In the genomic region with DNA sequence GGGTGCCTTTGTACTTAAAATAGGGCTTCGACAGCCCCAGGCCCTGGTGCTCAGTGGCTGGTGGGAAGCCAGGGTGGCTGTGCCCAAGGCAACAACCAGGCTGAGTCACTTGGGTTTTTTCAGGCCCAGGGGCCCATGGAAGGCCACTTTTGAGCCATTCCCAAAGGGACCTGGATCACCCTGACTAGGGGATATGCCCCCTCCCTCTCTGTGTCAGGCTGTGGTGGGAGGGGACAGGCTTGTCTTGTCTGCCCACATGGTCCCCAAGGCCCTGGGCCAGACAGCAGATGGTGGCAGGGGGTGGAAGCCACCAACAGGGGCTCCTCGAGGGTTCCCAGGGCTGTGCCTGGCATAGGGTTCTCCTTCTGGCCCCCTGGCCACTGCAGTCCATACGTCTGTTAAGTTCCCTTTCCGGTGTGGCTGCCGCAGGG, we compare ENCODE assay signal across 10 mouse cellular contexts. TPM values are rescaled to one million over a fixed set of nuclear protein-coding genes. Genes with fewer than 3 reads are reported as not detected.
DNase-seq lines count a peak whose midpoint lies in the region; ATAC-seq and TF ChIP-seq lines count a peak whose summit lies in the region.
"Had no signal": no experiment of that assay in that cellular context is flagged by ENCODE, and none has a peak within 500 bp of the region (broad histone marks: within the 10 kb centered on the region; RNA-seq: fewer than 3 reads in every experiment).

No protein-coding gene starts in this region.

- peaks cover 20% of the 10 kb centered on the region for H3K36me3 ChIP-seq in neural tube, embryonic 11.5 days (ENCODE audit: control insufficient read depth, insufficient read depth, low read length)
- H3K36me3 ChIP-seq in heart, postnatal 0 days (replicated peaks; ENCODE audit: control insufficient read depth, insufficient read depth, low read length): peaks cover 45% of the 10 kb centered on the region
- H3K36me3 ChIP-seq in stomach, postnatal 0 days (ENCODE audit: control insufficient read depth, insufficient read depth, low read length): peaks cover 18% of the 10 kb centered on the region

- no peak for DNase-seq in gastrocnemius, adult 2 months
- DNase-seq in gastrocnemius, postnatal 14 days: no peak
- DNase-seq in neural tube, embryonic 11.5 days (ENCODE audit: low spot score): no peak
- DNase-seq in neural tube, embryonic 10.5 days (ENCODE audit: extremely low spot score, low spot score): no peak
- DNase-seq in heart, postnatal 0 days (ENCODE audit: low spot score): no peak
- no peak for DNase-seq in stomach, postnatal 0 days (ENCODE audit: low spot score)
- DNase-seq in thymus, postnatal 4 days: no peak
- no peak for DNase-seq in left cerebral cortex, postnatal 36 days (ENCODE audit: low spot score in 2 of 2)
- DNase-seq: kidney, adult 9 months; thymus, postnatal 25 days had no signal

- no peak for TF ChIP-seq EP300 in heart, postnatal 0 days (IDR thresholded peaks at IDR 0.05; ENCODE audit: low read depth)
- no peak for TF ChIP-seq EP300 in stomach, postnatal 0 days (optimal IDR thresholded peaks at IDR 0.05)

- H3K27me3 ChIP-seq in neural tube, embryonic 11.5 days (ENCODE audit: control insufficient read depth, insufficient read depth, low read length): no peaks in the 10 kb centered on the region
- no peaks in the 10 kb centered on the region for H3K27me3 ChIP-seq in heart, postnatal 0 days (ENCODE audit: control insufficient read depth, insufficient read depth, low read length)
- H3K27me3 ChIP-seq in stomach, postnatal 0 days (ENCODE audit: control insufficient read depth, insufficient read depth, low read length): no peaks in the 10 kb centered on the region

- no peak for TF ChIP-seq CTCF in gastrocnemius, adult 2 months (IDR thresholded peaks at IDR 0.05)
- no peak for TF ChIP-seq CTCF in heart, postnatal 0 days (IDR thresholded peaks at IDR 0.05; ENCODE audit: low read depth)
- TF ChIP-seq CTCF in stomach, postnatal 0 days (IDR thresholded peaks at IDR 0.05; ENCODE audit: low read depth): no peak

- H3K27ac ChIP-seq in gastrocnemius, adult 2 months: peak overlapping the region; percentile 98
- H3K27ac ChIP-seq in neural tube, embryonic 11.5 days (ENCODE audit: low read depth, low read length): peak overlapping the region; percentile 23; the same call in 1 of the 2 replicates
- H3K27ac ChIP-seq in heart, postnatal 0 days (ENCODE audit: low read depth): no peak overlapping the region
- H3K27ac ChIP-seq in stomach, postnatal 0 days (replicated peaks): peak overlapping the region; percentile 96

- intact Hi-C loops in gastrocnemius, adult 2 months (cut with DNase I): no loop called here
- intact Hi-C loops in gastrocnemius, postnatal 14 days (cut with DNase I; ENCODE audit: low total_unique reads): no loop called here
- intact Hi-C loops in left cerebral cortex, postnatal 36 days (cut with DNase I): loop anchor here (5.0 kb wide), 1 partner anchor 35 kb away; the partner anchor contains the start of gene Eef2

- peak overlapping the region; percentile 45 for H3K4me3 ChIP-seq in gastrocnemius, adult 2 months
- H3K4me3 ChIP-seq in neural tube, embryonic 11.5 days (ENCODE audit: low read depth, low read length): no peak overlapping the region
- H3K4me3 ChIP-seq in heart, postnatal 0 days (ENCODE audit: low read depth, low read length): no peak overlapping the region
- no peak overlapping the region for H3K4me3 ChIP-seq in stomach, postnatal 0 days (ENCODE audit: low read depth, low read length)

- ATAC-seq in neural tube, embryonic 11.5 days (ENCODE audit: insufficient read depth, low FRiP score, low TSS enrichment): no peak
- no peak for ATAC-seq in heart, postnatal 0 days (ENCODE audit: insufficient read depth, low read depth)
- ATAC-seq in stomach, postnatal 0 days (ENCODE audit: low FRiP score, low TSS enrichment): no peak

- H3K9ac ChIP-seq in neural tube, embryonic 11.5 days (ENCODE audit: low read length): 0 out of 2 replicates have a peak overlapping the region, but pooled peaks have one; percentile 22
- 0 out of 2 replicates have a peak overlapping the region, but pooled peaks have one; percentile 35 for H3K9ac ChIP-seq in heart, postnatal 0 days (replicated peaks; ENCODE audit: low read depth, low read length)
- H3K9ac ChIP-seq in stomach, postnatal 0 days (ENCODE audit: low read length): peak overlapping the region; percentile 87; the same call in 1 of the 2 replicates

- no peaks in the 10 kb centered on the region for H3K9me3 ChIP-seq in neural tube, embryonic 11.5 days (ENCODE audit: control insufficient read depth, low read length)
- no peaks in the 10 kb centered on the region for H3K9me3 ChIP-seq in heart, postnatal 0 days (replicated peaks; ENCODE audit: control insufficient read depth, low read length)
- H3K9me3 ChIP-seq in stomach, postnatal 0 days (ENCODE audit: control insufficient read depth, low read length): no peaks in the 10 kb centered on the region

- peaks cover 30% of the 10 kb centered on the region for H3K4me1 ChIP-seq in neural tube, embryonic 11.5 days (ENCODE audit: control insufficient read depth, insufficient read depth, low read length)
- H3K4me1 ChIP-seq in heart, postnatal 0 days (ENCODE audit: control insufficient read depth, insufficient read depth): peaks cover 47% of the 10 kb centered on the region
- peaks cover 9% of the 10 kb centered on the region for H3K4me1 ChIP-seq in stomach, postnatal 0 days (replicated peaks; ENCODE audit: control insufficient read depth, insufficient read depth)

- WGBS in neural tube, embryonic 11.5 days: 65% methylated on average over 5 of the region's 5 CpGs
- WGBS in heart, postnatal 0 days: 61% methylated on average over 5 of the region's 5 CpGs
- WGBS in stomach, postnatal 0 days: 63% methylated on average over 5 of the region's 5 CpGs

- H3K4me2 ChIP-seq in neural tube, embryonic 11.5 days (ENCODE audit: low read depth): no peak overlapping the region
- no peak overlapping the region for H3K4me2 ChIP-seq in heart, postnatal 0 days (ENCODE audit: low read depth, low read length)
- peak overlapping the region; percentile 91 for H3K4me2 ChIP-seq in stomach, postnatal 0 days (replicated peaks; ENCODE audit: low read depth)

RNA-seq across cellular contexts. Expression of gene Zbtb7a, which starts 7.5 kb away (rescaled TPM):
- 10 to 100 TPM; 23.3 to 25.9 TPM for total RNA-seq in gastrocnemius, adult 2 months (2021)
- 10 to 100 TPM; 28.2 to 30.1 TPM for total RNA-seq in gastrocnemius, postnatal 14 days (2021)
- polyA plus RNA-seq in neural tube, embryonic 11.5 days (2014; fragmentation: Nextera tagmentation; extraction: Ambion mirVana): 7.1 and 8.8 TPM in 2 replicates
- 57.8 and 68.6 TPM in 2 replicates for total RNA-seq in heart, postnatal 0 days (2014; rRNA removed; ENCODE audit: low replicate concordance)
- 27.8 and 32.3 TPM in 2 replicates for polyA plus RNA-seq in heart, postnatal 0 days (2015; fragmentation: Nextera tagmentation; extraction: Ambion mirVana)
- polyA plus RNA-seq in stomach, postnatal 0 days (2015; fragmentation: Nextera tagmentation; extraction: Ambion mirVana): 87.5 and 94.1 TPM in 2 replicates
- total RNA-seq in left cerebral cortex, postnatal 36 days (2021): 100 to 1,000 TPM; 120 to 133 TPM

RNA-seq across cellular contexts. Expression of gene Pias4, which starts 25.2 kb away (rescaled TPM):
- total RNA-seq in gastrocnemius, adult 2 months (2021): 10 to 100 TPM; 15.7 to 16.2 TPM
- 10 to 100 TPM; 12.3 to 12.8 TPM for total RNA-seq in gastrocnemius, postnatal 14 days (2021)
- polyA plus RNA-seq in neural tube, embryonic 11.5 days (2014; fragmentation: Nextera tagmentation; extraction: Ambion mirVana): 68.3 and 68.4 TPM in 2 replicates
- total RNA-seq in heart, postnatal 0 days (2014; rRNA removed; ENCODE audit: low replicate concordance): 14.4 and 19.6 TPM in 2 replicates
- 19.8 and 20.7 TPM in 2 replicates for polyA plus RNA-seq in heart, postnatal 0 days (2015; fragmentation: Nextera tagmentation; extraction: Ambion mirVana)
- polyA plus RNA-seq in stomach, postnatal 0 days (2015; fragmentation: Nextera tagmentation; extraction: Ambion mirVana): 18.7 and 20.9 TPM in 2 replicates
- total RNA-seq in left cerebral cortex, postnatal 36 days (2021): 10 to 100 TPM; 26.7 to 31.8 TPM

RNA-seq across cellular contexts. Expression of gene Eef2, which starts 33.9 kb away (rescaled TPM):
- total RNA-seq in gastrocnemius, adult 2 months (2021): 1,000 to 10,000 TPM; 1,128 to 1,335 TPM
- total RNA-seq in gastrocnemius, postnatal 14 days (2021): 100 to 1,000 TPM; 892 to 898 TPM
- 463 and 504 TPM in 2 replicates for polyA plus RNA-seq in neural tube, embryonic 11.5 days (2014; fragmentation: Nextera tagmentation; extraction: Ambion mirVana)
- 1,828 and 2,004 TPM in 2 replicates for total RNA-seq in heart, postnatal 0 days (2014; rRNA removed; ENCODE audit: low replicate concordance)
- polyA plus RNA-seq in heart, postnatal 0 days (2015; fragmentation: Nextera tagmentation; extraction: Ambion mirVana): 353 and 370 TPM in 2 replicates
- 337 and 380 TPM in 2 replicates for polyA plus RNA-seq in stomach, postnatal 0 days (2015; fragmentation: Nextera tagmentation; extraction: Ambion mirVana)
- total RNA-seq in left cerebral cortex, postnatal 36 days (2021): 100 to 1,000 TPM; 857 to 954 TPM

RNA-seq across cellular contexts. Expression of gene Map2k2, which starts 36.9 kb away (rescaled TPM):
- total RNA-seq in gastrocnemius, adult 2 months (2021): 100 to 1,000 TPM; 148 to 187 TPM
- total RNA-seq in gastrocnemius, postnatal 14 days (2021): 100 to 1,000 TPM; 163 to 171 TPM
- polyA plus RNA-seq in neural tube, embryonic 11.5 days (2014; fragmentation: Nextera tagmentation; extraction: Ambion mirVana): 212 and 240 TPM in 2 replicates
- total RNA-seq in heart, postnatal 0 days (2014; rRNA removed; ENCODE audit: low replicate concordance): 177 and 208 TPM in 2 replicates
- 130 and 133 TPM in 2 replicates for polyA plus RNA-seq in heart, postnatal 0 days (2015; fragmentation: Nextera tagmentation; extraction: Ambion mirVana)
- 135 and 142 TPM in 2 replicates for polyA plus RNA-seq in stomach, postnatal 0 days (2015; fragmentation: Nextera tagmentation; extraction: Ambion mirVana)
- 100 to 1,000 TPM; 120 to 133 TPM for total RNA-seq in left cerebral cortex, postnatal 36 days (2021)

RNA-seq across cellular contexts. Expression of gene Dapk3, which starts 40.2 kb away (rescaled TPM):
- 10 to 100 TPM; 22.1 to 24.9 TPM for total RNA-seq in gastrocnemius, adult 2 months (2021)
- total RNA-seq in gastrocnemius, postnatal 14 days (2021): 10 to 100 TPM; 21.2 to 24.8 TPM
- polyA plus RNA-seq in neural tube, embryonic 11.5 days (2014; fragmentation: Nextera tagmentation; extraction: Ambion mirVana): 56.4 and 58.6 TPM in 2 replicates
- 56.5 and 72.7 TPM in 2 replicates for total RNA-seq in heart, postnatal 0 days (2014; rRNA removed; ENCODE audit: low replicate concordance)
- polyA plus RNA-seq in heart, postnatal 0 days (2015; fragmentation: Nextera tagmentation; extraction: Ambion mirVana): 29.0 and 31.7 TPM in 2 replicates
- 44.6 and 51.8 TPM in 2 replicates for polyA plus RNA-seq in stomach, postnatal 0 days (2015; fragmentation: Nextera tagmentation; extraction: Ambion mirVana)
- total RNA-seq in left cerebral cortex, postnatal 36 days (2021): 10 to 100 TPM; 75.0 to 76.4 TPM

Comparison
In these comparisons a context has a peak if more than half of its experiments do, and no peak if none do; other contexts are left out.
1. H3K9ac ChIP-seq: peak in every context shown above with its lines; median percentile 87 in stomach, postnatal 0 days; 35 in heart, postnatal 0 days; 22 in neural tube, embryonic 11.5 days.